Mouse (Mus musculus) urinary bladder, postnatal 36 days (tissue): ENCODE measurements around the gene Gtpbp1.
A peak's percentile ranks its signal among the peaks of the same experiment; 100 is the strongest.

Experiments used
- DNase-seq, 2 experiments: peaks; one replicate each; pipeline ENCODE4 v3.0.0; 2022; ENCODE audit warnings: low spot score in 2 of 2, mixed read lengths in 1 of 2

Gtpbp1 gene

GRCm38 (mm10) chr15:79685141-79685641, 5.5 kb upstream of the Gtpbp1 start:
- no peak for DNase-seq

- DNase-seq = no peak
These were observed 4.4 kb upstream of the Gtpbp1 start for GRCm38 (mm10) chr15:79686046-79686869.

- no peak for DNase-seq
These were observed 3.5 kb upstream of the Gtpbp1 start for GRCm38 (mm10) chr15:79687175-79687574.

- DNase-seq = peak; percentile 97 to 98
These were observed 2.9 kb upstream of the Gtpbp1 start, which contains the start of gene Josd1 for GRCm38 (mm10) chr15:79687646-79688267. Gene Josd1, minus strand, starts transcription at chr15:79687919.

- no peak for DNase-seq
These were observed 2.2 kb upstream of the Gtpbp1 start for GRCm38 (mm10) chr15:79688268-79688956.

- no peak for DNase-seq
These were observed 801 bp upstream of the Gtpbp1 start for GRCm38 (mm10) chr15:79689662-79690425.

GRCm38 (mm10) chr15:79691023-79691508, 421 bp downstream of the Gtpbp1 start:
- no peak for DNase-seq

GRCm38 (mm10) chr15:79692334-79692733, 1.7 kb downstream of the Gtpbp1 start:
- no peak for DNase-seq

- DNase-seq = no peak
These were observed 3.1 kb downstream of the Gtpbp1 start for GRCm38 (mm10) chr15:79693740-79694139.

GRCm38 (mm10) chr15:79694512-79694911, 3.9 kb downstream of the Gtpbp1 start:
- no peak for DNase-seq

GRCm38 (mm10) chr15:79695516-79695915, 4.9 kb downstream of the Gtpbp1 start:
- DNase-seq = no peak

- DNase-seq = no peak
These were observed 5.9 kb downstream of the Gtpbp1 start for GRCm38 (mm10) chr15:79696508-79696907.

- DNase-seq = no peak
These were observed 6.4 kb downstream of the Gtpbp1 start for GRCm38 (mm10) chr15:79697011-79697410.

GRCm38 (mm10) chr15:79697558-79698187, 7.0 kb downstream of the Gtpbp1 start:
- DNase-seq = no peak

GRCm38 (mm10) chr15:79706603-79707214, 16.1 kb downstream of the Gtpbp1 start:
- no peak for DNase-seq

GRCm38 (mm10) chr15:79708229-79708822, 17.7 kb downstream of the Gtpbp1 start:
- DNase-seq = no peak

GRCm38 (mm10) chr15:79715646-79716045, 25.0 kb downstream of the Gtpbp1 start:
- DNase-seq = no peak

GRCm38 (mm10) chr15:79716710-79717109, 26.1 kb downstream of the Gtpbp1 start:
- DNase-seq = no peak

- DNase-seq = no peak
These were observed 29.6 kb downstream of the Gtpbp1 start for GRCm38 (mm10) chr15:79720267-79720666.

- no peak for DNase-seq
These were observed 30.2 kb downstream of the Gtpbp1 start for GRCm38 (mm10) chr15:79720796-79721195.
